Mouse (Mus musculus) MEL (cell line): ENCODE measurements around the gene Anks1. TPM values are rescaled to one million over a fixed set of nuclear protein-coding genes. Genes with fewer than 3 reads are reported as not detected.
A peak's percentile ranks its signal among the peaks of the same experiment; 100 is the strongest.

Experiments used
- DNase-seq: peaks from one replicate; pipeline ENCODE4 v3.0.0; 2011; ENCODE audit warnings: low read depth, low spot score
- H3K27ac ChIP-seq: 2 replicates; pipeline ENCODE4 v1.5.1; 2012; ENCODE audit warnings: low read depth, mild to moderate bottlenecking, control low read depth, low read length, moderate library complexity; ENCODE audit not compliant: control insufficient read depth
- H3K27me3 ChIP-seq, 2 experiments: fragments of 150-350 bp in 1 of 2; sonication (generic) in 1 of 2; 2 replicates each; pipeline ENCODE4 v1.6.1; 2012; ENCODE audit warnings: low read length in 2 of 2, mild to moderate bottlenecking in 2 of 2, improper control_type of control experiment in 1 of 2, moderate library complexity in 1 of 2; ENCODE audit not compliant: insufficient read depth in 2 of 2, control insufficient read depth in 1 of 2
- H3K36me3 ChIP-seq, 2 experiments: 2 replicates each; pipeline ENCODE4 v1.6.1; 2012 to 2014; ENCODE audit warnings: low read length in 2 of 2, improper control_type of control experiment in 1 of 2, inconsistent platforms in 1 of 2, mild to moderate bottlenecking in 1 of 2; ENCODE audit not compliant: insufficient read depth in 2 of 2, control insufficient read depth in 1 of 2
- H3K4me1 ChIP-seq, 2 experiments: fragments of 150-350 bp in 1 of 2; sonication (generic) in 1 of 2; 2 replicates each; pipeline ENCODE4 v1.6.1; 2012; ENCODE audit warnings: low read length in 2 of 2, improper control_type of control experiment in 1 of 2, mild to moderate bottlenecking in 1 of 2; ENCODE audit not compliant: insufficient read depth in 2 of 2, control insufficient read depth in 1 of 2
- H3K4me3 ChIP-seq, 2 experiments: fragments of 150-350 bp in 1 of 2; sonication (generic) in 1 of 2; 2 replicates each; pipeline ENCODE4 v1.5.1; 2012; ENCODE audit warnings: low read depth in 2 of 2, low read length in 2 of 2, mild to moderate bottlenecking in 2 of 2, moderate library complexity in 2 of 2, control low read depth in 1 of 2, improper control_type of control experiment in 1 of 2; ENCODE audit not compliant: control insufficient read depth in 1 of 2, insufficient read depth in 1 of 2
- H3K79me2 ChIP-seq: 2 replicates; pipeline ENCODE4 v1.6.1; 2012; ENCODE audit warnings: mild to moderate bottlenecking, low read length, moderate library complexity; ENCODE audit not compliant: control insufficient read depth, poor library complexity, insufficient read depth
- H3K9ac ChIP-seq: 2 replicates; pipeline ENCODE4 v1.6.1; 2012; ENCODE audit warnings: low read depth, mild to moderate bottlenecking, control low read depth, low read length, moderate library complexity; ENCODE audit not compliant: control insufficient read depth, poor library complexity, severe bottlenecking
- H3K9me3 ChIP-seq: fragments of 150-350 bp; sonication (generic); replicated peaks from 2 replicates; pipeline ENCODE4 v1.6.1; 2012; ENCODE audit warnings: mild to moderate bottlenecking, low read length, improper control_type of control experiment, moderate library complexity; ENCODE audit not compliant: insufficient read depth
- BHLHE40 ChIP-seq: IDR thresholded peaks from 2 replicates; pipeline ENCODE4 v1.6.1; 2012; ENCODE audit warnings: low read depth, mild to moderate bottlenecking, inconsistent platforms, low read length, improper control_type of control experiment, borderline replicate concordance
- CHD1 ChIP-seq: IDR thresholded peaks from 2 replicates; pipeline ENCODE4 v1.6.1; 2012; ENCODE audit warnings: low read depth, mild to moderate bottlenecking, inconsistent platforms, low read length, improper control_type of control experiment
- CHD2 ChIP-seq: IDR thresholded peaks from 2 replicates; pipeline ENCODE4 v1.6.1; 2011; ENCODE audit warnings: low read length, improper control_type of control experiment
- CTCF ChIP-seq, 3 experiments: IDR thresholded peaks in 2 of 3; conservative IDR thresholded peaks in 1 of 3; 2 replicates each; pipeline ENCODE4 v1.5.1; 2011 to 2012; ENCODE audit warnings: low read length in 3 of 3, low read depth in 2 of 3, mild to moderate bottlenecking in 2 of 3, improper control_type of control experiment in 1 of 3, inconsistent platforms in 1 of 3, mixed read lengths in 1 of 3, moderate library complexity in 1 of 3; ENCODE audit not compliant: control insufficient read depth in 1 of 3, insufficient read depth in 1 of 3, poor library complexity in 1 of 3, severe bottlenecking in 1 of 3
- ELF1 ChIP-seq: IDR thresholded peaks from 2 replicates; pipeline ENCODE4 v1.6.1; 2014; ENCODE audit warnings: low read depth, mild to moderate bottlenecking, inconsistent platforms, low read length, improper control_type of control experiment, moderate library complexity
- EP300 ChIP-seq, 2 experiments: IDR thresholded peaks; 2 replicates each; pipeline ENCODE4 v1.6.1; 2011; ENCODE audit warnings: improper control_type of control experiment in 2 of 2, low read length in 2 of 2, low read depth in 1 of 2, mild to moderate bottlenecking in 1 of 2
- ETS1 ChIP-seq: IDR thresholded peaks from 2 replicates; pipeline ENCODE4 v1.6.1; 2012; ENCODE audit warnings: low read depth, mild to moderate bottlenecking, inconsistent platforms, low read length, improper control_type of control experiment, moderate library complexity
- GABPA ChIP-seq: IDR thresholded peaks from 2 replicates; pipeline ENCODE4 v1.6.1; 2012; ENCODE audit warnings: low read depth, mild to moderate bottlenecking, inconsistent platforms, low read length, improper control_type of control experiment, moderate library complexity
- GATA1 ChIP-seq: IDR thresholded peaks from 2 replicates; pipeline ENCODE4 v1.6.1; 2011; ENCODE audit warnings: low read depth, low read length, improper control_type of control experiment
- HCFC1 ChIP-seq: IDR thresholded peaks from 2 replicates; pipeline ENCODE4 v1.6.1; 2012; ENCODE audit warnings: low read depth, mild to moderate bottlenecking, inconsistent platforms, low read length, improper control_type of control experiment, moderate library complexity
- KAT2A ChIP-seq: conservative IDR thresholded peaks from 2 replicates; pipeline ENCODE4 v1.6.1; 2012; ENCODE audit warnings: low read depth, low read length, improper control_type of control experiment, inconsistent platforms
- MYC ChIP-seq: IDR thresholded peaks from 2 replicates; pipeline ENCODE4 v1.6.1; 2011; ENCODE audit warnings: low read depth, mild to moderate bottlenecking, low read length, improper control_type of control experiment, moderate library complexity
- NRF1 ChIP-seq: IDR thresholded peaks from 2 replicates; pipeline ENCODE4 v1.6.1; 2014; ENCODE audit warnings: low read depth, mild to moderate bottlenecking, inconsistent platforms, low read length, improper control_type of control experiment, moderate library complexity; ENCODE audit not compliant: poor library complexity, insufficient read depth, severe bottlenecking
- POLR2AphosphoS2 ChIP-seq: IDR thresholded peaks from 2 replicates; pipeline ENCODE4 v1.6.1; 2011; ENCODE audit warnings: low read length, improper control_type of control experiment
- POLR2AphosphoS5 ChIP-seq: IDR thresholded peaks from 2 replicates; pipeline ENCODE4 v1.6.1; 2012; ENCODE audit warnings: low read depth, borderline replicate concordance, mild to moderate bottlenecking, inconsistent platforms, low read length, moderate library complexity, mixed read lengths
- RAD21 ChIP-seq: IDR thresholded peaks from 2 replicates; pipeline ENCODE4 v1.6.1; 2011; ENCODE audit warnings: mild to moderate bottlenecking, low read depth, low read length, improper control_type of control experiment
- RCOR1 ChIP-seq: IDR thresholded peaks from 2 replicates; pipeline ENCODE4 v1.6.1; 2012; ENCODE audit warnings: low read depth, mild to moderate bottlenecking, inconsistent platforms, low read length, improper control_type of control experiment
- SIN3A ChIP-seq: IDR thresholded peaks from 2 replicates; pipeline ENCODE4 v1.6.1; 2012; ENCODE audit warnings: low read length, improper control_type of control experiment, inconsistent platforms
- SMC3 ChIP-seq: IDR thresholded peaks from 2 replicates; pipeline ENCODE4 v1.6.1; 2011; ENCODE audit warnings: low read depth, low read length, improper control_type of control experiment
- TAL1 ChIP-seq: IDR thresholded peaks from 2 replicates; pipeline ENCODE4 v1.6.1; 2012; ENCODE audit warnings: mild to moderate bottlenecking, inconsistent platforms, low read length, moderate library complexity, mixed read lengths
- TCF12 ChIP-seq: IDR thresholded peaks from 2 replicates; pipeline ENCODE4 v1.6.1; 2014; ENCODE audit warnings: low read depth, mild to moderate bottlenecking, inconsistent platforms, low read length, improper control_type of control experiment, moderate library complexity
- ZC3H11A ChIP-seq: IDR thresholded peaks from 2 replicates; pipeline ENCODE4 v1.6.1; 2012; ENCODE audit warnings: low read depth, mild to moderate bottlenecking, inconsistent platforms, low read length, improper control_type of control experiment
- ZKSCAN1 ChIP-seq: IDR thresholded peaks from 2 replicates; pipeline ENCODE4 v1.6.1; 2012; ENCODE audit warnings: low read depth, mild to moderate bottlenecking, inconsistent platforms, low read length, improper control_type of control experiment, moderate library complexity
- ZNF384 ChIP-seq: IDR thresholded peaks from 2 replicates; pipeline ENCODE4 v1.6.1; 2012; ENCODE audit warnings: low read depth, mild to moderate bottlenecking, inconsistent platforms, low read length, improper control_type of control experiment
- polyA plus RNA-seq, 2 experiments: library from polyadenylated mRNA; stranded (reverse) in 1 of 2; unstranded in 1 of 2; fragments of >175 nt in 1 of 2; fragments of >200 nt in 1 of 2; gene quantifications; 2 replicates each; pipeline versions ENCODE4 v1.2.1 to v1.2.4; 2012; ENCODE audit warnings: low replicate concordance in 2 of 2, low read depth in 1 of 2; ENCODE audit not compliant: insufficient read length in 2 of 2, insufficient read depth in 1 of 2, missing spikeins in 1 of 2
- total RNA-seq: library from RNA; depleted of rRNA; stranded (reverse); fragments of 300-350 nt; gene quantifications from 2 replicates; pipeline ENCODE4 v1.2.3, GENCODE M21; 2012

Anks1 gene
- total and polyA plus RNA-seq, 3 experiments, result 11.9 to 15.9 TPM; not detected in 1

- H3K9me3 ChIP-seq, result no peaks in the 10 kb centered on the region
- H3K27ac ChIP-seq, result no peak overlapping the region
- H3K9ac ChIP-seq, result no peak overlapping the region
- no peak for TF ChIP-seq ELF1
- TF ChIP-seq ZNF384, result no peak
- peak; percentile 60 to 75 (median 61) for TF ChIP-seq CTCF (IDR thresholded peaks at IDR 0.05 in 2 of 3, conservative IDR thresholded peaks at IDR 0.05 in 1 of 3; ENCODE audit: control insufficient read depth in 1 of 3, insufficient read depth in 1 of 3, low read depth in 2 of 3, low read length in 3 of 3, poor library complexity in 1 of 3, severe bottlenecking in 1 of 3)
- no peak for TF ChIP-seq GATA1
- no peak for TF ChIP-seq CHD2
- no peak for TF ChIP-seq TAL1
- TF ChIP-seq ETS1, result no peak
- no peak for TF ChIP-seq RAD21
- TF ChIP-seq CHD1, result no peak
- no peak for TF ChIP-seq HCFC1
- TF ChIP-seq RCOR1, result no peak
- peak; percentile 33 for TF ChIP-seq SMC3
- no peak for TF ChIP-seq POLR2AphosphoS5
- no peak for TF ChIP-seq MYC
- no peak overlapping the region for H3K4me3 ChIP-seq
- peaks cover 0 to 16% of the 10 kb centered on the region in 2 experiments; a peak in 2 of 4 replicates for H3K4me1 ChIP-seq
- H3K79me2 ChIP-seq, result no peaks in the 10 kb centered on the region; the same call in 1 of the 2 replicates
- peak; percentile 63 for DNase-seq
- peaks cover 0 to 3% of the 10 kb centered on the region in 2 experiments; a peak in 2 of 4 replicates for H3K36me3 ChIP-seq
- no peaks in the 10 kb centered on the region for H3K27me3 ChIP-seq
These were observed 172.3 kb downstream of the Anks1 start for GRCm38 (mm10) chr17:28081385-28081784.

GRCm38 (mm10) chr17:28081856-28082255 lies 172.8 kb downstream of the Anks1 start:
- Histone ChIP-seq H3K27ac (no peak overlapping the region), H3K4me1 (peaks cover 0 to 16% of the 10 kb centered on the region in 2 experiments; a peak in 2 of 4 replicates), H3K4me3 (no peak overlapping the region), H3K36me3 (peaks cover 0 to 3% of the 10 kb centered on the region in 2 experiments; a peak in 2 of 4 replicates), H3K27me3 (no peaks in the 10 kb centered on the region), H3K9ac (no peak overlapping the region), H3K9me3 (no peaks in the 10 kb centered on the region), H3K79me2 (no peaks in the 10 kb centered on the region; the same call in 1 of the 2 replicates)
- no peak for TF ChIP-seq SIN3A
- DNase-seq, result no peak

- Histone ChIP-seq H3K4me1 (peaks cover 0 to 16% of the 10 kb centered on the region in 2 experiments; a peak in 2 of 4 replicates), H3K79me2 (no peaks in the 10 kb centered on the region; the same call in 1 of the 2 replicates)
- TF ChIP-seq BHLHE40, result no peak
- TF ChIP-seq ZKSCAN1, result no peak
- TF ChIP-seq TCF12, result 0 out of 2 replicates have a peak, but pooled peaks have one; percentile 27
- TF ChIP-seq SMC3, result no peak
- peak; percentile 69; the same call in 1 of the 2 replicates for TF ChIP-seq GATA1
- TF ChIP-seq NRF1, result no peak
- no peak for TF ChIP-seq GABPA
- 0 out of 2 replicates have a peak, but pooled peaks have one; percentile 11 for TF ChIP-seq ETS1
- no peak for TF ChIP-seq KAT2A
- TF ChIP-seq SIN3A, result no peak
- no peak for TF ChIP-seq ZC3H11A
- no peak for TF ChIP-seq POLR2AphosphoS2
- peak; percentile 52 for TF ChIP-seq RCOR1
- TF ChIP-seq HCFC1, result no peak
- TF ChIP-seq EP300 (IDR thresholded peaks at IDR 0.05; ENCODE audit: low read depth in 1 of 2, low read length in 2 of 2), result peak in 1 of 2 experiments; percentile 34; a peak in 1 of 4 replicates
- TF ChIP-seq TAL1, result no peak
- TF ChIP-seq, all 39 proteins: peak for 5
- Histone ChIP-seq H3K9me3 (no peaks in the 10 kb centered on the region), H3K27me3 (no peaks in the 10 kb centered on the region), H3K36me3 (peaks cover 0 to 3% of the 10 kb centered on the region in 2 experiments; a peak in 2 of 4 replicates), H3K9ac (no peak overlapping the region), H3K27ac (no peak overlapping the region), H3K4me3 (no peak overlapping the region)
- no peak for DNase-seq
These were observed 173.8 kb downstream of the Anks1 start for GRCm38 (mm10) chr17:28082863-28083262.
